Mouse (Mus musculus) kidney, postnatal 25 days (tissue): ENCODE measurements around the gene Med12.

ENCODE experiments used
- DNase-seq, 2 experiments: peaks; one replicate each; pipeline ENCODE4 v3.0.0; 2021; ENCODE audit warnings: mixed read lengths in 2 of 2

Med12 gene

GRCm38 (mm10) chrX:101273875-101274738 is at the start of gene Med12:
TSS of gene Med12 (plus strand) at chrX:101274030.
- peak; percentile 94 to 97 for DNase-seq

- no peak for DNase-seq
Observed at GRCm38 (mm10) chrX:101245011-101245410, 28.8 kb upstream of the Med12 start.

GRCm38 (mm10) chrX:101253952-101254729 is 19.7 kb upstream of the Med12 start, which contains the start of gene Foxo4:
TSS of gene Foxo4 (plus strand) at chrX:101254528.
- peak; percentile 93 to 95 for DNase-seq

- DNase-seq, result no peak
Observed at GRCm38 (mm10) chrX:101254740-101255139, 19.1 kb upstream of the Med12 start.

GRCm38 (mm10) chrX:101256603-101257002 is 17.2 kb upstream of the Med12 start:
- peak in 1 of 2 experiments; percentile 34 for DNase-seq

GRCm38 (mm10) chrX:101260441-101261325 is 13.1 kb upstream of the Med12 start:
- DNase-seq, result no peak

GRCm38 (mm10) chrX:101263892-101264291 is 9.9 kb upstream of the Med12 start, which contains the start of gene Gm614:
TSS of gene Gm614 (minus strand) at chrX:101263992.
- DNase-seq, result no peak

- DNase-seq, result no peak
Observed at GRCm38 (mm10) chrX:101266631-101267030, 7.2 kb upstream of the Med12 start.

- DNase-seq, result no peak
Observed at GRCm38 (mm10) chrX:101268025-101268754, 5.6 kb upstream of the Med12 start, which contains the start of gene Il2rg. TSS of gene Il2rg (minus strand) at chrX:101268255.

GRCm38 (mm10) chrX:101268755-101269124 is 5.1 kb upstream of the Med12 start, which contains the start of gene Gm20489:
TSS of gene Gm20489 (minus strand) at chrX:101269023.
- DNase-seq, result no peak

GRCm38 (mm10) chrX:101273410-101273809 is 420 bp upstream of the Med12 start:
- DNase-seq, result no peak

GRCm38 (mm10) chrX:101282813-101283212 is 9.0 kb downstream of the Med12 start:
- DNase-seq, result no peak

- DNase-seq, result peak; percentile 54 to 57
Observed at GRCm38 (mm10) chrX:101285534-101285933, 11.7 kb downstream of the Med12 start.

- no peak for DNase-seq
Observed at GRCm38 (mm10) chrX:101285953-101286670, 12.3 kb downstream of the Med12 start.

- DNase-seq, result no peak
Observed at GRCm38 (mm10) chrX:101287543-101287942, 13.7 kb downstream of the Med12 start.

GRCm38 (mm10) chrX:101288432-101288831 is 14.6 kb downstream of the Med12 start:
- DNase-seq, result no peak

- no peak for DNase-seq
Observed at GRCm38 (mm10) chrX:101289037-101289436, 15.2 kb downstream of the Med12 start.

GRCm38 (mm10) chrX:101290111-101290510 is 16.3 kb downstream of the Med12 start:
- no peak for DNase-seq

- no peak for DNase-seq
Observed at GRCm38 (mm10) chrX:101299055-101299454, 25.2 kb downstream of the Med12 start, which contains the start of gene Nlgn3. TSS of gene Nlgn3 (plus strand) at chrX:101299168.

GRCm38 (mm10) chrX:101299473-101300426 is 25.9 kb downstream of the Med12 start:
- DNase-seq, result no peak
